Mouse (Mus musculus) 3134 (cell line): Measurements from ENCODE around the gene Wdtc1.

Experiments
- DNase-seq: peaks from one replicate; pipeline ENCODE4 v3.0.0-alpha.2; 2011; ENCODE audit warnings: low spot score; ENCODE audit not compliant: insufficient read length; ENCODE audit errors: extremely low read depth

Wdtc1 gene

DNA sequence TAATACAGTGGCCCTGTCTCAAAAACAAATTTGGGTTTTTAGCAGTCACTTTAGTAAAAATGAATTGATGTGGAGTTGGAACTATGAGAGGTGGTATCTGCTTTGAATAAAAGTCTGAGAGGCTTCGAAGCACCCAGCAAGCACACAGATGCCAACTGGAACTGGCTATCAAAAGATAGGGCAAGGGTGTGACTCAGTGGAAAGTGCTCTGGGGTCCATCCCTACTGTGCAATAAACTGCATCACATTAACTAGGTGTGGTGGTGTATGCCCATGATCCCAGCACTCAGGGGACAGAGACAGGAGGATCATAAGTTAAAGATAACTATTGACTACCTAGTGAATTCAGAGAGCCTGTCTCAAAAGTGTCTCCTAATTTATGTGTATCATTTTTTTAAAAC, 62.0 kb downstream of the Wdtc1 start:
- no peak for DNase-seq

DNA sequence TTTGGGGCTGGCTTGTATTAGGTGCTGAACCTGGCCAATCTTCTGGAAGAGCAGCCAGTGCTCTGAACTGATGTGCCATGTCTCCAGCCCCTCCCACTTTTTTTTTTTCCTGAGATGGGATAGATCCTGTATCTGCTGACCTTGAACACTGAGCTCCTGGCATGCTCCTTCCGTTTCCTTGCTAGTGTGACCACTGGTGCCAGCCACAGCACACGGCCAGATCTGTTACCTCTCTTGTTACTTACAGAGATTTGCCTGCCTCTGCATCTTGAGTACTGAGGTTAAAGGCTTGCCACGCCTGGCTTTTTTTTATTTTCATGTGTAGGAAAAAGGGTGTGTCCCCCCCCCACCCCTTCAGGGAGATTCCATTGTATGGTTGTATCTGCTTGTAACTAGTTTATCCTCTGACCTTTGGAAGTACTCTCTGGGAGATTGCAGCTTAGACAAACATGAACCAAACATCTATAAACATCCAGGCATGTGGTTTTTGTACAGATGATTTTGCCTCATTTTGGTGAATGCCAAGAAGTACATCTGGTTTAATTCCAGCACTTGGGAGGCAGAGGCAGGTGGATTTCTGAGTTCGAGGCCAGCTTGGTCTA, 66.7 kb downstream of the Wdtc1 start:
- DNase-seq = no peak

DNA sequence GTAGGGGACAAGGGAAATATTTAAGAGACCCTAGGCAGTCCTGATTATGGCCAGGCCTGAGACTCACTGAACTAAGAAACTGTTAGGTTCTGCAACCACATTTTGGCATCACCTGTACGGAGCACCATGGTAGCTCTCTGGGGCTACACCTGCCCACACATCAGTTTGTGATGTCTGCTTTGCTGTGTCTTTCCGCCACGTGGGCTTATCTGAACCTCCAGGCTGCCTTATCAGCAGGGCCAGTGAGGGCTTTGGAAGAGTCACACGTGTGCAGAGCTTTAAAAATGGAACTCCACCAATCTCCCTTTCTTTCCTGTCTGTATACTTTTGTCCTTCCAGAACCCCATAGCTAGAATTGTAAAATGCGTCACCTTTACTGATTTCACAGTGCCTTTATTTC, 67.3 kb downstream of the Wdtc1 start:
- no peak for DNase-seq

DNA sequence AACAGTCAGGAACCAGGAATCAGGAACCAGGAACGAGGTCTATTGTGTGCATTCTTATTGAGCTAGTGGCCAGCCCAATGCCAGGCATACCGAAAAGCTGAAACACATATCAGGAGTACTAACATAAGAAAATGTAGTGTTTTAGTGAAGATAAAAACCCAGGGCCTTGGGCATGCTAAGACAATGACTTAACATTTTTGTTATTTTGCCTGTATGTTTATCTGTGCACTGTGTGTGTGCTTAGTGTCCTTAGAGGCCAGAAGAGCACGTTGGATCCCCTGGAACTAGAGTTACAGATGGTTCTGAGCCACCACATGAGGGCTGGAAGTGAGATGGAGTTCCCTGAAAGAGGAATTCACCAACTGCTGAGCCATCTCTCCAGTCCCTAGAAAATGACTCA, 68.0 kb downstream of the Wdtc1 start:
- no peak for DNase-seq

DNA sequence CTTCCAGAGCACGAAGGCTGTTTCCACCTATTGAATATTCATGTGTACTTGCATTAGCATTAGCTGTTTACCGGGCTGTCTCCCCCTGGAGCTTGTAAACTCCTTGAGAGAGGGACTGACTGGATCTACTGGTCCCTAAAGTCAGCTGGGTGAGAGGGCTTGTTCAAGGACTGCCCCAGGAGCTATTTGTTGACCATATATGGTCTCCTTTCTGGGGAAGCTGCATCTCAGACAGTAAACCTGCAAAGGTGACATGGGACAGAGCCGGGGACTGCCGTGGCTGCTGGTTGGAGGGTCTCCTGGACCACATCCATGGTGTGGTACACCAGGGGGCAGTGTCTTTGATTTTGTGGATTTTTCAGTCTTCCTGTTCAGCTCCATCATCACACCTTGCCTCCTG, 70.6 kb downstream of the Wdtc1 start:
- no peak for DNase-seq

DNA sequence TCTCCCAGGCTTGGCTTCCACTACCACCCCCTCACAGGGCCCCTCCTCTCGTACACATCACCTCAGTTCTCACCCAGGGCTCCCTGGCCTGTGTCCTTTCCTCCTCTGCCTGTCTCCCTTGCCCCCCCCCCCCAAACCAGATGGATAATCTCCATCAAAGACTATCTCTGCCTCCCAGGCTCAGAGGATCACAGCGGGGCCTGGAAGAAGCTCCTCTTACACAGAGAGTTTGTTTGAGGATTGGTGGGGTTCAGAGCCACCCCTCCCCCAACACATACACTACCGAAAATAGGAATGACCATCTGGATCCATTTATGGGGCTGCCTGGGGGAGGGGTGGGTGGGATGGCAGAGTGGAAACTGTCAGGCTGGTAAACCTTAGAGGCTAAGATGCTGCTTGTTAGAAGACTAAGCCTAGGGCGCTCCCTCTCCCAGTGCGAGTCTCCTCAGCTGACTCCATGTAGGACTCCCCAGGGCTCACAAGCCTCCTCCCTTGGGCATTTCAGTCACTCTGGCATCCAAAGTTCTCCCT, 71.3 kb downstream of the Wdtc1 start:
- no peak for DNase-seq

DNA sequence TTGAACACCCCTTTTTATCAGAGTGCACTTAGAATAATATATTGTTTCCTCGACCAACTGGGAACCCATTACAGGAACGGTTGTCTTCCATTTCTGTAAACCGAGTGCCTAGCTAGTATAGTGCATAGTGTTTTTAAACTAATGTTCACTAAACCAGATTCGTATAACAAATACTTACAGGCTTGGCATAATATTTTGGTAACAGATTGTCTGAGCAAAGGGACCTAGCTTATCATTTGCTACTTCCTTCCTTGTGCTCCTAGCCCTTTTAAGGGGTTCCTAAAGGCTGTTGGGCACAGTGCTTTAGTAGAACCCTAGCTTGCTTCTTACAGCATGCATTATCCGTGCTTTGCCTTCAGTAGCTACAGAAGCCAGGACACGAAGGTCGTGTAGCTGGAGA, 71.8 kb downstream of the Wdtc1 start:
- no peak for DNase-seq

DNA sequence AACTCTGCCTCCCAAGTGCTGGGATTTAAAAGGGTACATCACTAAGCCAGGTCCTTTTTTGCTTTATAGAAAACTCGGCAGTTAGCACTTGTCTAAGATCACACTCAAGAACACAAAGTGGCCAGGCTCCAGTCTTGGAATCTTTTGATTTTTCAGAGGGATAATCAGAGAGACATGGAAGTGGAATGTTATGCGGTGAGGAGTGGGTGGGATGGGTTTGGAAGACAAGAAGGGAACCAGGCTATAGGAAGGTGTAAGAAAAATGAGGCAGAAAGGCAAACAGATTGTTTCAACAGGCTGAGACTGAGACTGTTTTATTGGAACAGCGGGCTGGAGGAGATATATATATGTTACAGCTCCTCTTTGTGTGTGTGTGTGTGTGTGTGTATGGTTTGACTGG, 74.8 kb downstream of the Wdtc1 start:
- DNase-seq = no peak

DNA sequence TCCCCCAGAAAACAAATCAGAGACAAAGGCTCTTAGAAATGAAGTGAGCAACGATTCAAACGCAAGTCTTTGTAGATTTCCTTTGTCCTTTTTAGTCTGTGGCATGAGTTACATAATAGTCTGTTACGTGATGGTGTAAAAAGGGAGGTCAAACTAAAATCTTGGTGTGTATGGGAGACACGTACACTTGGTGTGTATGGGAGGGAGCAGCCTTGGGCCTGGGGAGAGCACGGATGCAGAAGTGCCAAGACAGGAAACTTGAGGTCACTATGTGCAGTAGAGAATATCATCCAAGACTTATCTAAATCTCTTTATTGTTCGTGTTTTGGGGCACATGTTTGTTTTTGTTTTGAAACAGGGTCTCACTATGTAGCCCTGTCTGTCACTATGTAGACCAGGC, 75.2 kb downstream of the Wdtc1 start:
- no peak for DNase-seq

DNA sequence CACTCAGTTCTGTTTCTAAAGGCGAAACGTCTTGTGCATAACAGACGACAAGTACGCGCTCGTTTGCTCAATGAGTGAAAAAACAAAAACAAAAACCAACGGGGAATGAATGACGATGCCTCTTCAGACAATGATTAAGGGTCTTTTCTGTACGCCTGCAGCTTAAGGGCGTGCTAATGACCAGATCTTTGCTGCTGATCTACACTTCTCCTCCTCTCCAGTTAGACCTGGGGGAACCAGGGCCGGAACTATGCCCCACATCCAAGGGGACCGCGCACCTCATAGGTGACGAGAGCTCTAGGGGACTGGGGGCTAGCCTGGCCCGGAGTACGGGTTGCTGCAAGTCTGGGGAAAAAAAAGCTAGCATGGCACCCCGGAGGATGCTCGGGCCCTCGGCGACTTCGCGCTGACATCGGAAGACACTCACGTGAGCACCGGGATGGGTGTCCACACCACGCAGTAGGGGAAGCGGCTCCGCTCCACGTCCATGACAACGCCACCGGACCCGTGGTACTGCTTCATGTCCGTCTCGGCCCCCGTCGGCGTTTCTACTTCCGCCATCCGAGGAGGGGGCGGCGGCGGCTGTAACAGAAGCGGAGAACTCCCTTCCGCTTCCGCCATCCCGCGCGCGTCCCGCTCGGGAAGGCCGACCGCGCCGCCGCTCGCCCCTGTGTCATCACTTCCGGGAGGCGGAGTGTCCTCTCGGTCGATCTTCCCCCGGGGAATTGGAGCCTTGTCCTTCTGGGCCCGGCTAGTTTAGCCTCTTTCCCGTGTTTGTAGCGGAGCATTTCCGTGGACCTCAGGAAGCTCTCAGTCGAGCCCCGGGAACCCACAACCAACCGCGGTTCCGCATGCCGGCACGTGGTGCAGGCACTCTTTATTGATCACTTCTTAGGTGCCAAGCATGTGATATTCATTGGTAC, 75.9 kb downstream of the Wdtc1 start, which contains the start of gene Tmem222:
Gene Tmem222 (minus strand): TSS at position 689 of the 923 bp plus-strand sequence.
- peak; percentile 94 for DNase-seq

DNA sequence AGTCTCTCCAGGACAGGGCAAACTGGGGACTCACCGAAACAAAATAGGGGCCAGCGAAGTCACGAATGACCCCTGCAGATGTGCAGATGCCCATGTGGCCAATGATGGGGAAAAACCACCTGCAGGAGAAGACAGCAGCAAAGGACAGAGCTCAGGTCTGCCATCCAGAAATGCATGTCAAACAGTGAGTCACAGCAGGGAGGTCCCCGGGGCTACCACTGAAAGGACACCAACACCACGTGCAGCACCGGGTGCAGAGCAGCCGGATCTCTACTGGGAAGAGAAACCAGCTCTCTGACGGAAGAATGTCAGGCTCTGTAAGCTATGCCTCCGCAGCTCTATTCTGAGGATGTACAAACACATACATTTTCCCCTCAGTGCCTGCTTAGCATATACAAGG, 82.4 kb downstream of the Wdtc1 start:
- DNase-seq = no peak

DNA sequence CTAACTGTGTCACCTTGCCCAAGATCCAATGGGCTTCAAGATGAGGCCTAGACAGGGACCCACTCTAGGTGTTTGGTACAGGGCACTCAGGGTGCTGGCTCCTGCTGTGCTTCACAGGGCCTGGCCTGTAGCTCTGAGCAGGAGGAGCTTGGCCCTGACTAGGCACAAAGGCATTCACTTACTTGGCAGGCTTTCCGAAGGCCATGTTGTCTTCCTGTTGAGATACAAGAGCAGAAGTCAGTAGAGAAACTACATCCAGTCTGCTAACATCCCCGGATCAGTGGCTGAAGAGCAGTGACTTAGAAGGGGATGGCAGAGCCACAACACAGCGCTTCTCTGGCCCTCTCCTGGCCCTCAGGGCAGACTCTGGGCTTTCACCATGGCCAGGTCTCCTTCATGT, 83.7 kb downstream of the Wdtc1 start:
- peak; percentile 55 for DNase-seq

DNA sequence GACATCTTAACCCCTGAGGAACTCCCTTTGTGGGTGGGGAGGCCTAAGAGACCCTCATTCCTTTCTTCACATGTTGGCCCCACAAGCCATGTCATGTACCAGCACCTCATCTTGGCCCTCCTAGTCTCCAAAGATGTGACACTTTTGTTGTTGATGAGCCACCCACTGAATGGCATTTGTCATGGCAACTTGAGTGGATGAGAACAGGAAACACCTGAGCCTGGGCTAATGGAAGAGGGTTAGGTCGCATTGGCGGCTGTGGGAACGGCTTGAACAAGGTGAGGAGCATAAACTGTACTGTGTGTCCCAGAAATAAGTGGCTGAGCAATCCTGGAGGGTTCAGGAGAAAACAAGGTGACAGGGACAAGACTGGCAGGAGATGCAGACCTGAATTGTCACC, 84.3 kb downstream of the Wdtc1 start:
- no peak for DNase-seq

DNA sequence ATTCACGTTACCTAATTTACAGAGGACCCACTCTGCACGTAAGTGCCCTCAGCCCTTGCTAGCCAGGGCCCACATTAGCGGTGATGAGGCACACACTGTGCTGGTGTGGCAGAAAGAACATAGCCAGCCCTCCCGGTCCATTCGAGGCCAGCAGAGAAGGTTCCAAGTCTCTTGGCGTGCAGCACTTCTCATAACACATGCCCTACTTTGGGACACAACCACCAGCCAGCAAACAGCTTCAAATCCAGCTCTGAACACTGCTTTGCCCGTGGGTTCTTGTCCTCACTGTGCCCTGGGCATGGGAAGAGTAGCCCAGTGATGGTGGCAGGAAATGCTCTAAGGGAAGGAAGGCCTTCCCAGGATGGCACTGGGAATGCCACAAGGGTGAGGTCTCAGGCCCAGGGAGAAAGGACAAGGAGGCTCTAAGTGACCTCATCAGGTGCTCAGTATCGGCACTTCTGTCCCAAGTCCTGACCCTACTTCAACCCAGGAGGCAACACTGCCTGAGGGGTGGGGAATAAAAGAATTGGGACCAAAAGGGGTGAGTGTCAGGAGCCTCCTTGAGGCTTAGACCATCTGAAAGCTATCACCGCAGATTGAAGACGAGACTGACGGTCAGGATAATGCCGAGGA, 86.9 kb downstream of the Wdtc1 start:
- no peak for DNase-seq

DNA sequence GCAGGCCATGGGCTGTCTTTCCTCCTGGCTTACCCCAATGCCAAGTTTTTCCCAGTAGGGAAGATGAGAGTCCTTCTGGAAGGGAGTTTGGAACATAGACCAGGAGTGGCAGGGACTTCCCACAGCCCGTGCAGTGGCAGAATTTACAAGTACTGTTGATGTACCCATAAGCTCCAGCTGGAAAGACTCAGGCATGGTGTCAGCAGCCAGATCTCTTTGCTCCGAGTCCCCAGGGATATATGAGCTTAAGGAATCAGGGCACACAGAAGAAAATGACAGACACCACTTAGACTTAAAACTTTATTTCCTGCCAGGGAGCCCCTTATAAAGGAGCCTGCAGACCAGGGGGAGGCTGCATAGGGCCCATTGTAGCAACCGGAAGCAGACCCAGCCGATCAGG, 87.5 kb downstream of the Wdtc1 start:
- no peak for DNase-seq

DNA sequence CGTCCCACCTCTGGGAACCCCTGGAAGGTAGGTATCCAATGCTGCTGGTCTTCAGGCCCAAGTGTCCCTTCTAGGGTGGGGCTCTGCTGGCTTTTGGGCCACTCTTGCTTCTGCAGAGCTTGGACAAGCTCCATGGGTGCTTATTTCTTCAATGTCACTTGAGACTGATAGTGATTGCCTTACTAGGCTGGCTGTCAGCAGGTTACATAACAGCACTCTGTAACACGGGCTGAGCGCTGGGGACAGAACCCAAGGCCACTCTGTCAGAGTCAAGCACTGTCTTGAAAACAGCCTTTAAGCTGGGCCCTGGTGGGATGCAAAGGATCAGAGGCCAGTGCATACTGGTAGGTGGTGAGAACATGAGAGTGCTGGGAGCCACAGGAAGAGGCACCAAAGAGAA, 88.0 kb downstream of the Wdtc1 start:
- DNase-seq = no peak

DNA sequence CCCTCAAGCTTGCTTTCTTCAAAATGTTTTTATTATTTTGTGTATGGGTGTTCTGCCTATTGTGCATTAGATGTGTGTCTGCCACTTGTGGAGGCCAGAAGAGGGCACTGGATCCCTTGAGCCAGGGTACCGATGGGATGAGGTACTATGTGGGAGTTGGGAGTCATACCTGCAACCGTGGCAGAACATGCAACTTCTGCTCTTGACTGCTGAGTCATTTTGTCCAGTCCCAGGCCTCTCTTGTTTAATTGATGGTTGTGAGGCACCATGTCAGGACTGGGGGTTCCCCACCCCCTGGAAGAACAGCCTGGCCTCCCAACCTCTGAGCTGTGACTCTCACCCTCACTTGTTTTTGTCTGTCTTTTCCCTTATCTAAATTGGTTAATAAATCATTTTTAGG, 88.7 kb downstream of the Wdtc1 start:
- DNase-seq = no peak

DNA sequence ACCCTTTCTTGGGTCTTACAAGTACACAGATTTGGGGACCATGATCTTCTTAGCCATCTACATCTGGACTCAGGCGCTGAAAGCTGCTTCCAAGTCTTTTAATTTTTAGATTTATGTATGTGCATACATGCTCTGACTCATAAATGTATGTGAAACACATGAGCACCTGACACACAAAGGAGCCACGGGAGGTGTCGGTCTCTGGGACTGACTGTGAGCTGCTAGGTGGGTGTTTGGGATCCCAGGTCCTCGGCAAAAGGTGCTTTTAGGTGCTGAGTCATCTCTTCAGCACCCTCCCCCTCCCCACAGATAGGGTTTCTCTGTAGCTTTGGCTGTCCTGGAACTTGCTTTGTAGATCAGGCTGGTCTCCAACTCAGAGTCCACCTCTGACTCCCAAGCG, 89.5 kb downstream of the Wdtc1 start:
- no peak for DNase-seq

DNA sequence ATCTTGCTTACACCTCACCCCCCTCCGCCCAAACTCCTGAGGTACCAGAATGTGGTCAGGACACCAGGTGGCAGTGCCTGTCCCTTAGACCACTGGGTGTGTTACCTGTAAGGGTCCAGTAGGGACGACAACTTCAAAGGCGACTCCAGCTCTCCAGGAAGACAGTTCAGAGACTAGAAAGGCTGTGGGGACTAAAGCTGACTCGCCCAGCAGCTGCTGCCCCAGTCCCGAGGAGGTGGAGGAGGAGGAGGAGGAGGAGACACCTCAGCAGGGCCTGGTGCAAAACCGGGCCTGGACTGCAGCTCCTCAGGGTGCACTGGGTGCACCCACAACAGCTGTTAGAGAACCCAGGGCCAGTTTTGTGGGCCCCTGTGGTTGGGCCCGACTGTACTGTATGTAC, 90.4 kb downstream of the Wdtc1 start, which contains the start of gene Sytl1:
Gene Sytl1 (minus strand): TSS at position 232 of the 400 bp plus-strand sequence.
- DNase-seq = no peak

DNA sequence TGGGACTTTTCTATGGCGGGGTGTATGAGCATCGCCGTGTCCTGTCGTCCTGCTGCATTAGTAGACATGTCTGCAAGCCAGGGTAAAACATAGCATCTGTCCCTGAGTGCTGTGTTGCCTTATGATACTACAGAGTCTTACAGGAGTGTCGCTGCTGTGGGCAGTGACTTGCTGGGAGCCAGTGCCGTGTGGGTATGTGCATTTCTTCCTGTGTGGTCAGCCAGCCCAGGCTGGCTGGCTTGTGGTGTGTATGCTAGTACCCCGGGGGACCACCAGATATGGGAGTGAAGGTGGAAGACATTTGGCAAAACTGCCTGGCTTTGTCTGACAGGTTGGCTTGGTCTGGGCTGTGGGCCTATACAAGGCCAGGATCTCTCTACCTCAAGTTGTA, 90.9 kb downstream of the Wdtc1 start:
- no peak for DNase-seq

DNA sequence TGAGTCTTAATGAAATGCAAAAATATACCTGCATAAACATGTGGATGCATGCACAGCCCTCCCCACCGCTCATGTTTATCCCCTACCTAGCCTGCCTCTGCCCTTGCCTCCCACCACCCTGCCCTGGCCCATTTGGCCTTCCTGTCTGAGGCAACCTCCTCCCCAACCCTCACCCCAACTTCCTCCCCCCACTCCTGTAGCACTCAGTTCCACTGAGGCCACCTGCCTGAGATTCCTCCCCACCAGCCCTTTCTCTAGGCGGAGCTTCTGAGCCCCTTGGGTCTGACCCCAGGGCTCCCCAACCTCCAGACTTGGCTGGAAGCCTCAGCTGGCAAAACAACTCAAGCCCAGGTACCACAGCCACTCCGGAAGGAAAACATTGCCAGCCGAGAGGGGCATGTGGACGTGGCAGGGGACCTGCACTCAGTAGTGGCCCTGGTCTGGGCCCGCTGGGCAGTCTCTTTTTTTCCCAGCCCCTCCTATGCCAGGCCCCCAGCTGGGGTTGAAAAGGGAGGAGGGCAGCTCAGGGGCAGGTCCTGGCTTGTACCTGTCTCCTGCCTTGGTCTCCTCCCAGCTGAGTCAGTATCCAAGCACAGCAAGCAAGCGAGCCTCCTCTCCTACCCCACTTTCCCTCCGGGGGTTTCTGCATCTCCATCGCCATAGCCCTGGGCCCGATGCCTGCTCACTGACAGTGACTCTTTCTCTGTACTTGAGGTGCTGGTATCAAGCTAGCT, 91.5 kb downstream of the Wdtc1 start:
- no peak for DNase-seq
